Comparison of ENCODE assay signal across 11 mouse cellular contexts in the genomic region with DNA sequence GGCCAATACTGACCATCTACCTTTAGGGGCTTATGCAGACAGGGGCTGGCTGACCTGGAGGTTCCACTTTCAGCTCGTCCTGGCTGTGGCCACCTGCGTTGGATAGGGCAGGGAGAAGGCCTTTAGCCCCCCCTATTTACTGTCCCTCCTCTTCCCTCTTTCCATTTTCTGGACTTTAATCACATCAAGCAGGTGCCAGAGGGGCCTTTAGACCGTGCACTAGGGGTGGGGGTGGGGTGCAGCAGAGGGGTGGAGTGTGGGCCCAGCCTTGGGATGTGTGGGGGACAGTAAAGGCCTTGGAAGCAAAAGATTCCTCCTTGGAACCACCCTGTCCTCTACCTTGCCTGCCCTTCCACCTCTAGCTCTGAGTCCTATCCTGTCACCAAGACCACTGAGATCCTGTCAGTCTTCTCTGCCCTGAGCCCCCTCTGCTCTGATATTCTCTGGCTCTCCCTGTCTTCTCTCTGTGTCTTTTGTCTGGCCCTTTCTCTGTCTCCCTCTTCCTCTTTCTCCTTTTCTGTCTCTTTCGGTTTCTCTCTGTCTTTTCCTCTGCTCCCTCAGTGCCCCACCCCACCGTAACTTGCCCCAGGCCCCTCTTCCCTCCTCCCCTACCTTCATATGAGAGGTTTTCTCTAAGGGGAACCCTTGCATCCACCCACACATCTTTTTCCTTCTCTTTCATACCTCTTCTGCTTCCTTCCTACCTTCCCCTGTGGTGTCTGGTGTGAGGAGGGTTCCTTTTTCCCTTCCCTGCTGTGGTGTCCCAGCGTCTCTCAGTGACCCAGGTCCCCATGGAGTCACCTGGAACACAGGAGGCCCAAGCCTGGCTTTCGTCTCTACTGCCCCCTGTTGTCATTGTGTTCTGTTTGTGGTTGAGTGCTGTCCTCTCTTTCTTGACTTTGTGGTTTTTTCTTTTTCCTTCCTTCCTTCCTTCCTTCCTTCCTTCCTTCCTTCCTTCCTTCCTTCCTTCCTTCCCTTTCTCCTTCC. TPM values are rescaled to one million over a fixed set of nuclear protein-coding genes. Genes with fewer than 3 reads are reported as not detected.
DNase-seq lines count a peak whose midpoint lies in the region; ATAC-seq and TF ChIP-seq lines count a peak whose summit lies in the region.
"Had no signal": no experiment of that assay in that cellular context is flagged by ENCODE, and none has a peak within 500 bp of the region (broad histone marks: within the 10 kb centered on the region; RNA-seq: fewer than 3 reads in every experiment).

No protein-coding gene starts in this region.

- 0 out of 2 replicates have a peak overlapping the region, but pooled peaks have one; percentile 41 for H3K9ac ChIP-seq in heart, embryonic 12.5 days
- H3K9ac ChIP-seq in liver, adult 2 months (ENCODE audit: low read depth, low read length), result peak overlapping the region; percentile 44; the same call in 1 of the 2 replicates
- H3K9ac ChIP-seq: hindbrain, embryonic 15.5 days had no signal

- TF ChIP-seq POLR2A in liver, adult 2 months (IDR thresholded peaks at IDR 0.05; ENCODE audit: extremely low read depth, insufficient read depth, low read length), result no peak
- TF ChIP-seq POLR2A in myocyte (IDR thresholded peaks at IDR 0.05; ENCODE audit: insufficient read length, low read depth), result no peak

- WGBS in heart, embryonic 12.5 days, result 66% methylated on average over 7 of the region's 7 CpGs
- WGBS in liver, adult 2 months, result 36% methylated on average over 7 of the region's 7 CpGs

- no peak overlapping the region for H3ac ChIP-seq in myocyte (ENCODE audit: control insufficient read depth, insufficient read length)

- no peak for TF ChIP-seq CTCF in liver, adult 2 months (IDR thresholded peaks at IDR 0.05; ENCODE audit: low read depth, low read length)

- ATAC-seq in heart, embryonic 12.5 days (ENCODE audit: insufficient number of reproducible peaks, low FRiP score), result no peak
- ATAC-seq in granulocyte monocyte progenitor cell, adult 5-6 weeks (replicated peaks; ENCODE audit: poor library complexity, severe bottlenecking), result peak; percentile 73

- peak overlapping the region; percentile 67 for H3K4me2 ChIP-seq in heart, embryonic 12.5 days
- H3K4me2 ChIP-seq in myocyte (ENCODE audit: low read depth), result peak overlapping the region; percentile 67

- no peaks in the 10 kb centered on the region for H3K36me3 ChIP-seq in heart, embryonic 12.5 days
- H3K36me3 ChIP-seq in liver, adult 2 months (ENCODE audit: control insufficient read depth, insufficient read depth, low read length), result no peaks in the 10 kb centered on the region
- no peaks in the 10 kb centered on the region for H3K36me3 ChIP-seq in myocyte (ENCODE audit: control insufficient read depth, insufficient read depth)
- H3K36me3 ChIP-seq: forebrain, embryonic 10.5 days; hindbrain, embryonic 15.5 days had no signal

- H3K27me3 ChIP-seq in heart, embryonic 12.5 days (replicated peaks), result peaks cover 27% of the 10 kb centered on the region
- H3K27me3 ChIP-seq in liver, adult 2 months (ENCODE audit: control insufficient read depth, insufficient read depth, low read length), result no peaks in the 10 kb centered on the region
- no peaks in the 10 kb centered on the region for H3K27me3 ChIP-seq in myocyte (ENCODE audit: control insufficient read depth, insufficient read depth, insufficient read length)

- H3K9me3 ChIP-seq in heart, embryonic 12.5 days (replicated peaks), result no peaks in the 10 kb centered on the region
- H3K9me3 ChIP-seq: forebrain, embryonic 10.5 days; hindbrain, embryonic 15.5 days had no signal

- H3K79me2 ChIP-seq in liver, adult 2 months (ENCODE audit: control insufficient read depth, insufficient read depth, low read length), result no peaks in the 10 kb centered on the region; the same call in 1 of the 2 replicates
- no peaks in the 10 kb centered on the region for H3K79me2 ChIP-seq in myocyte (ENCODE audit: control insufficient read depth, insufficient read depth)

- H3K27ac ChIP-seq in heart, embryonic 12.5 days (ENCODE audit: poor library complexity, severe bottlenecking), result no peak overlapping the region; the same call in 1 of the 2 replicates
- 0 out of 2 replicates have a peak overlapping the region, but pooled peaks have one; percentile 24 for H3K27ac ChIP-seq in liver, adult 2 months (replicated peaks; ENCODE audit: insufficient read depth, low read depth, low read length)
- H3K27ac ChIP-seq: forebrain, embryonic 10.5 days; hindbrain, embryonic 15.5 days had no signal

- intact Hi-C loops in heart, postnatal 36 days (cut with DNase I), result loop anchor here (10.0 kb wide), 1 partner anchor 165 kb away; the partner anchor contains the start of gene Tspyl2

- peaks cover 9% of the 10 kb centered on the region for H3K4me1 ChIP-seq in heart, embryonic 12.5 days (replicated peaks)
- peaks cover 6% of the 10 kb centered on the region for H3K4me1 ChIP-seq in liver, adult 2 months (ENCODE audit: control insufficient read depth, insufficient read depth, low read length)
- H3K4me1 ChIP-seq: hindbrain, embryonic 15.5 days had no signal

- no peak for DNase-seq in heart, postnatal 36 days
- DNase-seq in liver, adult 2 months (ENCODE audit: extremely low read depth, low read depth, low spot score), result peak; percentile 13
- no peak for DNase-seq in liver
- no peak for DNase-seq in thymus, postnatal 10 days (ENCODE audit: low spot score in 2 of 2)
- DNase-seq in yolk sac, embryonic 10.5 days (ENCODE audit: low spot score), result no peak
- DNase-seq: lung, adult 18-20 months had no signal

- H3K4me3 ChIP-seq in heart, embryonic 12.5 days, result peak overlapping the region; percentile 46
- H3K4me3 ChIP-seq in liver, adult 2 months (ENCODE audit: insufficient read depth, low read depth, low read length), result peak overlapping the region; percentile 93; the same call in 1 of the 2 replicates
- peak overlapping the region; percentile 20 for H3K4me3 ChIP-seq in myocyte
- H3K4me3 ChIP-seq: forebrain, embryonic 10.5 days; hindbrain, embryonic 15.5 days had no signal

TF ChIP-seq in myocyte, 11 proteins besides CTCF, POLR2A, EP300 and RAD21:
- no peak for TF ChIP-seq TCF3 (IDR thresholded peaks at IDR 0.05; ENCODE audit: insufficient read length, low read depth)
- no peak for TF ChIP-seq REST (IDR thresholded peaks at IDR 0.05; ENCODE audit: insufficient read depth, insufficient read length)
- TF ChIP-seq POLR2AphosphoS2 (IDR thresholded peaks at IDR 0.05; ENCODE audit: insufficient read length, low read depth), result no peak
- no peak for TF ChIP-seq MYOG (IDR thresholded peaks at IDR 0.05; ENCODE audit: control insufficient read depth in 1 of 3, insufficient read depth in 1 of 3, insufficient read length in 2 of 3, low read depth in 2 of 3)
- no peak for TF ChIP-seq CEBPB (IDR thresholded peaks at IDR 0.05; ENCODE audit: insufficient read depth, poor library complexity, severe bottlenecking)
- TF ChIP-seq MYOD1 (IDR thresholded peaks at IDR 0.05; ENCODE audit: control insufficient read depth in 1 of 3, insufficient read length in 2 of 3, low read depth in 2 of 3), result no peak
- TF ChIP-seq TCF12 (IDR thresholded peaks at IDR 0.05; ENCODE audit: insufficient read depth, poor library complexity, severe bottlenecking), result no peak
- TF ChIP-seq MAX (IDR thresholded peaks at IDR 0.05; ENCODE audit: low read depth), result no peak
- no peak for TF ChIP-seq SRF (IDR thresholded peaks at IDR 0.05; ENCODE audit: control insufficient read depth, insufficient read length, low read depth)
- TF ChIP-seq E2F4 (IDR thresholded peaks at IDR 0.05; ENCODE audit: insufficient read depth), result no peak
- no peak for TF ChIP-seq USF1 (IDR thresholded peaks at IDR 0.05; ENCODE audit: low read depth)

RNA-seq across cellular contexts. Expression of gene Iqsec2, which starts 35.9 kb away (rescaled TPM):
- polyA plus RNA-seq in heart, embryonic 12.5 days (2016; fragmentation: Nextera tagmentation; extraction: Ambion mirVana), result 22.1 and 25.0 TPM in 2 replicates
- 10 to 100 TPM; 73.3 to 85.1 TPM for total RNA-seq in heart, postnatal 36 days (2021)
- total RNA-seq in liver, adult 2 months (2014; rRNA removed), result 4.1 and 4.8 TPM in 2 replicates
- 9.5 and 11.5 TPM in 2 replicates for polyA plus RNA-seq in liver, adult 2 months (2012; rRNA removed)
- 7.4 and 10.5 TPM in 2 replicates for total RNA-seq in granulocyte monocyte progenitor cell, adult 5-6 weeks (2014; fragmentation: Nextera tagmentation)
- total RNA-seq in granulocyte monocyte progenitor cell, adult 5-6 weeks (2017), result 0.60 and 5.3 TPM in 2 replicates
- polyA plus RNA-seq in myocyte (2012; fragmentation: generic; extraction: Trizol), result 11.2 TPM

RNA-seq across cellular contexts. Expression of gene Kdm5c, which starts 52.9 kb away (rescaled TPM):
- polyA plus RNA-seq in heart, embryonic 12.5 days (2016; fragmentation: Nextera tagmentation; extraction: Ambion mirVana), result 49.3 and 50.5 TPM in 2 replicates
- total RNA-seq in heart, postnatal 36 days (2021), result 10 to 100 TPM; 31.6 to 50.0 TPM
- 22.1 and 25.2 TPM in 2 replicates for total RNA-seq in liver, adult 2 months (2014; rRNA removed)
- polyA plus RNA-seq in liver, adult 2 months (2012; rRNA removed), result 49.0 and 65.5 TPM in 2 replicates
- 43.2 and 57.6 TPM in 2 replicates for total RNA-seq in granulocyte monocyte progenitor cell, adult 5-6 weeks (2014; fragmentation: Nextera tagmentation)
- total RNA-seq in granulocyte monocyte progenitor cell, adult 5-6 weeks (2017), result 33.9 and 46.7 TPM in 2 replicates
- polyA plus RNA-seq in myocyte (2012; fragmentation: generic; extraction: Trizol), result 36.6 TPM

Comparison
In these comparisons a context has a peak if more than half of its experiments do, and no peak if none do; other contexts are left out.
1. H3K4me3 ChIP-seq: peak in every context shown above with its lines; median percentile 93 in liver, adult 2 months; 46 in heart, embryonic 12.5 days; 20 in myocyte.
2. RNA of gene Iqsec2, which starts 35.9 kb away (total RNA-seq): 73.3 to 85.1 TPM in heart, postnatal 36 days; 0.60 to 10.5 TPM in granulocyte monocyte progenitor cell, adult 5-6 weeks and 4.1 to 4.8 TPM in liver, adult 2 months; every median in the first group is over 4 times any median in the second.